Mouse (Mus musculus): Measurements from ENCODE around the gene Abcc5. TPM values are rescaled to one million over a fixed set of nuclear protein-coding genes. Genes with fewer than 3 reads are reported as not detected.

Gene Abcc5
- polyA plus RNA-seq, 1 experiment from 2014 or later, result 150 TPM

Other genes starting within 250 kb of the Abcc5 start
- 2.2 and 2.7 TPM in 2 replicates for gene Map6d1, start 185.0 kb downstream of the Abcc5 start, polyA plus RNA-seq (2015; fragmentation: Nextera tagmentation; extraction: Ambion mirVana)
- 81.1 and 88.7 TPM in 2 replicates for gene Parl, start 124.0 kb downstream of the Abcc5 start, polyA plus RNA-seq (2015; fragmentation: Nextera tagmentation; extraction: Ambion mirVana)
- gene Cyp2ab1, start 101.0 kb downstream of the Abcc5 start, polyA plus RNA-seq (2015; fragmentation: Nextera tagmentation; extraction: Ambion mirVana), result not detected in 2 replicates
- gene Eif2b5, start 72.4 kb upstream of the Abcc5 start, polyA plus RNA-seq (2015; fragmentation: Nextera tagmentation; extraction: Ambion mirVana), result 105 and 111 TPM in 2 replicates
- 44.0 and 49.1 TPM in 2 replicates for gene Dvl3, start 90.6 kb upstream of the Abcc5 start, polyA plus RNA-seq (2015; fragmentation: Nextera tagmentation; extraction: Ambion mirVana)
- 1,112 and 1,165 TPM in 2 replicates for gene Ap2m1, start 109.1 kb upstream of the Abcc5 start, polyA plus RNA-seq (2015; fragmentation: Nextera tagmentation; extraction: Ambion mirVana)
- gene Abcf3, start 122.2 kb upstream of the Abcc5 start, polyA plus RNA-seq (2015; fragmentation: Nextera tagmentation; extraction: Ambion mirVana), result 77.6 and 79.4 TPM in 2 replicates
- 9.9 and 11.9 TPM in 2 replicates for gene Vwa5b2, start 163.1 kb upstream of the Abcc5 start, polyA plus RNA-seq (2015; fragmentation: Nextera tagmentation; extraction: Ambion mirVana)
- gene Eef1akmt4, start 185.2 kb upstream of the Abcc5 start, polyA plus RNA-seq (2015; fragmentation: Nextera tagmentation; extraction: Ambion mirVana), result 14.9 and 15.1 TPM in 2 replicates
- not detected in 2 replicates for gene Gm49333, start 185.2 kb upstream of the Abcc5 start, polyA plus RNA-seq (2015; fragmentation: Nextera tagmentation; extraction: Ambion mirVana)
- 40.6 and 43.5 TPM in 2 replicates for gene Alg3, start 185.3 kb upstream of the Abcc5 start, polyA plus RNA-seq (2015; fragmentation: Nextera tagmentation; extraction: Ambion mirVana)
- 15.1 and 17.6 TPM in 2 replicates for gene Camk2n2, start 194.9 kb upstream of the Abcc5 start, polyA plus RNA-seq (2015; fragmentation: Nextera tagmentation; extraction: Ambion mirVana)
- 12.1 TPM in 2 replicates for gene Ece2, start 203.4 kb upstream of the Abcc5 start, polyA plus RNA-seq (2015; fragmentation: Nextera tagmentation; extraction: Ambion mirVana)
- gene Psmd2, start 225.3 kb upstream of the Abcc5 start, polyA plus RNA-seq (2015; fragmentation: Nextera tagmentation; extraction: Ambion mirVana), result 380 and 394 TPM in 2 replicates
- gene Eif4g1, start 241.9 kb upstream of the Abcc5 start, polyA plus RNA-seq (2015; fragmentation: Nextera tagmentation; extraction: Ambion mirVana), result 148 and 162 TPM in 2 replicates